Mouse (Mus musculus) neutrophil, adult 5-6 weeks (primary cell): ENCODE measurements around the gene Ube2j2. TPM values are rescaled to one million over a fixed set of nuclear protein-coding genes. Genes with fewer than 3 reads are reported as not detected.

Experiments used
- total RNA-seq: library from RNA; stranded (forward); fragments of 200-1000 nt; gene quantifications from 2 replicates; pipeline ENCODE4 v1.2.3, GENCODE M21; 2017

The Ube2j2 gene
- total RNA-seq, 1 experiment from 2014 or later: 90.2 TPM

Other genes starting within 250 kb of the Ube2j2 start
- 0.23 and 0.37 TPM in 2 replicates for gene Fndc10, start 249.5 kb upstream of the Ube2j2 start, total RNA-seq
- gene Ssu72, start 239.0 kb upstream of the Ube2j2 start, total RNA-seq: 148 and 173 TPM in 2 replicates
- gene Tmem240, start 209.0 kb upstream of the Ube2j2 start, total RNA-seq: 0.12 and 0.61 TPM in 2 replicates
- gene Atad3a, start 182.7 kb upstream of the Ube2j2 start, total RNA-seq: 41.5 and 55.2 TPM in 2 replicates
- gene Vwa1, start 169.1 kb upstream of the Ube2j2 start, total RNA-seq: 0.12 and 0.37 TPM in 2 replicates
- gene Tmem88b, start 158.0 kb upstream of the Ube2j2 start, total RNA-seq: 0.12 TPM in 1 of 2 replicates, not detected in the other
- not detected in 2 replicates for gene Ankrd65, start 153.4 kb upstream of the Ube2j2 start, total RNA-seq
- gene Mrpl20, start 141.0 kb upstream of the Ube2j2 start, total RNA-seq: 30.4 and 33.5 TPM in 2 replicates
- gene Ccnl2, start 131.3 kb upstream of the Ube2j2 start, total RNA-seq: 394 and 410 TPM in 2 replicates
- gene Aurkaip1, start 112.6 kb upstream of the Ube2j2 start, total RNA-seq: 129 and 133 TPM in 2 replicates
- 0.47 and 2.3 TPM in 2 replicates for gene Mxra8, start 104.2 kb upstream of the Ube2j2 start, total RNA-seq
- 32.8 and 39.2 TPM in 2 replicates for gene Dvl1, start 96.4 kb upstream of the Ube2j2 start, total RNA-seq
- 1.4 and 1.8 TPM in 2 replicates for gene Tas1r3, start 80.5 kb upstream of the Ube2j2 start, total RNA-seq
- gene Cptp, start 74.4 kb upstream of the Ube2j2 start, total RNA-seq: 2.3 and 10.1 TPM in 2 replicates
- 25.4 and 26.8 TPM in 2 replicates for gene Ints11, start 74.3 kb upstream of the Ube2j2 start, total RNA-seq
- 10.1 and 10.3 TPM in 2 replicates for gene Pusl1, start 52.0 kb upstream of the Ube2j2 start, total RNA-seq
- gene Acap3, start 52.0 kb upstream of the Ube2j2 start, total RNA-seq: 15.7 and 17.5 TPM in 2 replicates
- 1.6 and 3.6 TPM in 2 replicates for gene C1qtnf12, start 18.5 kb downstream of the Ube2j2 start, total RNA-seq
- 2.9 and 3.7 TPM in 2 replicates for gene B3galt6, start 48.8 kb downstream of the Ube2j2 start, total RNA-seq
- 213 and 229 TPM in 2 replicates for gene Sdf4, start 49.0 kb downstream of the Ube2j2 start, total RNA-seq
- gene Tnfrsf4, start 70.0 kb downstream of the Ube2j2 start, total RNA-seq: 2.6 and 7.6 TPM in 2 replicates
- gene Tnfrsf18, start 82.3 kb downstream of the Ube2j2 start, total RNA-seq: 18.5 and 22.1 TPM in 2 replicates
- gene Ttll10, start 115.6 kb downstream of the Ube2j2 start, total RNA-seq: not detected in 2 replicates
- gene 9430015G10Rik, start 166.2 kb downstream of the Ube2j2 start, total RNA-seq: 32.6 and 33.3 TPM in 2 replicates
- 0.25 and 0.58 TPM in 2 replicates for gene Rnf223, start 186.7 kb downstream of the Ube2j2 start, total RNA-seq